Mouse (Mus musculus) liver, embryonic 14.5 days (tissue): ENCODE results near the gene Phlda2.

Experiments
- CTCF ChIP-seq: IDR thresholded peaks from 2 replicates; pipeline ENCODE4 v1.5.1; 2016; ENCODE audit warnings: antibody characterized with exemption, low read depth, control low read depth
- EP300 ChIP-seq: IDR thresholded peaks from 2 replicates; pipeline ENCODE4 v1.6.1; 2016; ENCODE audit warnings: antibody characterized with exemption, low read depth

DNA sequence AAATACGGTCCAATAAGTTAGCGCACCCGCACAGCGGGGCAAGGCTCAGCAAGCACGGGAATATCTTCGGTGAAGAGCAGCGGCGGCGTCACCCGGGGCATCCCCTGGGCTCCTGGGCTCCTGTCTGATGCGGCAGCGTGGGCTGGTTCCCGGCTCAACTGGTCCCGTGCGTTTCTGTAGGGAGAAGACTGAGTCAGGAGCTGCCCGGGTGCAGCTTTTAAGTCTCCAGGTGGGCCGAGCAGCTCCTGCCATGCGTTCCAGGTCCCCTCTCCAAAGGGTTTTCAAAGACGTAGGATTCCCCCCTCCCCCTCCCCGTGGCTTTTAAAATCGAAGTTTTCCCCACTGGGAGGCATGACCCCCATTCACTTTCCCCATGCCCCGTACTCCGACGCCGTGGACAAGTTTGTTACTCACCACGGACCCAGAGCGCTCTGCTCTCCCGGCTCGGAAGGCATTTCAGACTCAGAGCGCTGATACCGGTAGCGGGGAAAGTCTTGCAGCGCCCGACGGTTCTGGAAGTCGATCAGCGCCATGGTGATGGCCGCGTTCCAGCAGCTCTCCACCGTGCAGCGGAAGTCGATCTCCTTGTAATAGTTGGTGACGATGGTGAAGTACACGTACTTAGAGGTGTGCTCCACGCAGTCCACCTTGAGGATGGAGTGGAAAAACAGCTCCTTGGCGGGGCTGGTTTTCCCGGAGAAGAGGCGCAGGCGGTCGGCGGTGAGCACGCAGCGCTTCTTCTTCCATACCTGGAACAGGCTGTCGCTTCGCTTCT is 1.1 kb downstream of the Phlda2 start:
- no peak for TF ChIP-seq CTCF
- TF ChIP-seq EP300, result no peak
